Mouse (Mus musculus) embryonic fibroblast, embryonic 13.5 days (primary cell): ENCODE data around the gene Fras1.

Experiments
- CTCF ChIP-seq: IDR thresholded peaks from 2 replicates; pipeline ENCODE4 v1.5.1; 2011; ENCODE audit warnings: mild to moderate bottlenecking, control low read depth, low read length, moderate library complexity, borderline replicate concordance; ENCODE audit not compliant: insufficient read depth
- POLR2A ChIP-seq: IDR thresholded peaks from 2 replicates; pipeline ENCODE4 v1.6.1; 2011; ENCODE audit warnings: low read depth, mild to moderate bottlenecking, control low read depth, low read length, moderate library complexity

DNA sequence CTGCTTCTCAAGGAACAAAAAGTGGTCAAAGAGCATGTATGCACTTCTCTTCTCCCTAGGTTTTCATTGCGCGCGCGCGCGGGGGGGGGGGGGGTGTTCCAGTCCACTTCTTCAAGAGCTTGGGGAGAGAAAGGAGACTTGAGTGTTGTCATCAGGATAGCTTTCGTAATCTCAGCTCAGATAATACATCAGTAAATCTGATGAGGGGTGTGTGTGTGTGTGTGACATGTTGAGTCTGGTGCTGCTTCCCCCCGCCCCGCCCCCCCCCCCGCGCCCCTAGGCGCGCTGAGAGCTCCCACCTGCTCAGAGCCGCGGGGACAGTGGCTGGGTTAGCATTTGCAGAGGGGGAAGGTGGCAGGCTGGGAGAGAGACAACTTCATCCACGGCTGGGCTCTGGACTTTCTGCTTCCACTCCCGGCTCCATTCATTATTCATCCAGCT lies 1.7 kb downstream of the Fras1 start:
- TF ChIP-seq CTCF (no peak), POLR2A (no peak)
